Mouse (Mus musculus): Measurements from ENCODE around the gene Rbm12.
A peak's percentile ranks its signal among the peaks of the same experiment; 100 is the strongest.

Rbm12 gene

GRCm38 (mm10) chr2:156079674-156080073 lies 32.1 kb downstream of the Rbm12 start:
- no peak for DNase-seq (ENCODE audit: low read depth)

DNA sequence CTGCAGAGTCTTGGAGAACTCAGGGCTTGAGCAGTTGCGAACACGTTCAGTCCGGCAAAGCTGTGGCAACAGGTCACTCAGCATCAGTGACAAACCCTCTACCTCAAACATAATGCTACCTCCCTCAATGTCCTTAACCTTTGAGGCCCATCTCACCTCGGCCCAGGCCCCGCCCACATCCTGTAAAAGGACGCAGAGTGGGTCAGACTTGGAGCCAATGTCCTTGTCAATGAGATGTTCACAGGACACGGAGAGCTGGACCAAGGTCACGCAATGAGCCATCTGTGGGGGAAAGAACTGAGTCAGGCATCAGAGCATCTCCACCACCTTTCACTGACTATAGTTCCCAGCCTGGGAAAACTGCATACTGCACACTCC lies 32.6 kb downstream of the Rbm12 start:
- no peak for DNase-seq (ENCODE audit: low read depth)

DNA sequence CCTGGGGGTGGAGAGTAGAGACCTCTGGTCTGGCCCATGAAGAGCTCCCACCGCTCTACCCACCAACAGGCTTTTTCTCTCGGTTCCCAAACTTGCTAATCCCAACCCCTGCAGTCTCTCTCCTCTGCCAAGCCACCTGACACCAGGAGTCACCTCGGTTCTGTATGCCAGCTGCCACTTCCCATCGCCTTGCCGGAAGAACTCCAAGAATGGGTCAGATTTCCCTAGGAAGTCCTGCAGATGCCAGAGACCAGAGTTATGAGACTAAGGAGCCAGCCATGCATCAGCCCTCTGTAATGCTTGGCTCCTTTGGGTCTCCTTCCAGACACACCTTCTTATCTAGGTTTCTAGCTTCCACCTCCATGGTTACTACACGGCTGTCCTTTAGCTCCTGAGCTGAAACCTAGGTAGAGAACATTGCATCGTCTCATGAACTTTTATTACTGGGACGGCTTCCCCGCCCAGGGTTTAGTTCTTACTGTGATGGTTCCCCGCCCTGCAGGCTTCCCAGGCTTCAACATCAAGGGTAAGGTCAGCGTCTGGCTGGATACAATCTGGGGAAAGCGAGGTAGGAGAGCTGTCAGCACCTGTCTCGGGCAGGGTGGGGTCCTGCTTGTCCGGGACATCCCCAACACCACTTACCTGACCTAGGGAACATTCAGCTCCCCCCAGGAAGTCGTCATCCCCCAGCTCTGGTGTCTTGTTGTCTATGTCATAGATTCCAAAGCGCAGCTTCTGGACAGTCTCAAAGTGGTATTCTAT lies 33.2 kb downstream of the Rbm12 start:
- DNase-seq (ENCODE audit: low read depth) = no peak

DNA sequence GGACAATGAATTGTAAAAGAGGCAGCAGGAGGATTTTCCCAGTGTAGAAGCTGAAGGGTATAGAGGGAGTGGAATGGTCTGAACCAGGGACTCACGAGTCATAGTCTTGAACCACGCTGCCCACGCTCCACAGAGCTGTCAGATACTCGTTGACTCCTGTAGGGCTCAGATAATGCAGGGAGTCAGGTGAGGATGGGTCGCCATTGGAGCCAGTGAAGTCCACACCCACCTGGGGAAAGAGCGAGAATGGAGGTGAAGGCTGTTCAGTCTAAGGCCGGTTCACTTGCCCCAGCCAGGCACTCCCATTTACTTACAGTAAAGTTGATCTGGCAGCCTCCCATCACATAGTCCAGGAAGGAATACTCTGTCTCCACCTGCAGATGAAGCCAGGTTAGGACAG lies 34.3 kb downstream of the Rbm12 start:
- no peak for DNase-seq (ENCODE audit: low read depth)

- no peak for DNase-seq (ENCODE audit: low read depth)
Measured at GRCm38 (mm10) chr2:156073725-156074124, 38.1 kb downstream of the Rbm12 start.

DNA sequence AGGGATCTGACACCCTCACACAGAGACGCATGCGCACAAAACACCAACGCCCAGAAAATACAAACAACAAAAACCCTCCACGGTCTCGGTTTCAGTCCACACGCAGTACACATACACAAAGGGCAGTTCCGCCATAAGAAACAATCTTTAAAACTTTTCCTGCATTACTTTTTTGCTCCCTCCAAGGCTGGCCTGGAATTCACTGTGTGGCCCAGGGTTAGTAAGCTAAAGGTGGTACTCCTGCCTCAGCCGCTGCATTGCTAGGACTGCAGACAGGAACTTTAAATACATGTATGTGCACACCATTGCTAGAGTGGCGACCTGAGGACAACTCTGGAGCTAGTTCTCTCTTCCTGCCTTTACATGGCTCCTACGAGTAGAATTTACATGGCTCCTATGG lies 40.5 kb downstream of the Rbm12 start:
- DNase-seq (ENCODE audit: low read depth) = no peak

DNA sequence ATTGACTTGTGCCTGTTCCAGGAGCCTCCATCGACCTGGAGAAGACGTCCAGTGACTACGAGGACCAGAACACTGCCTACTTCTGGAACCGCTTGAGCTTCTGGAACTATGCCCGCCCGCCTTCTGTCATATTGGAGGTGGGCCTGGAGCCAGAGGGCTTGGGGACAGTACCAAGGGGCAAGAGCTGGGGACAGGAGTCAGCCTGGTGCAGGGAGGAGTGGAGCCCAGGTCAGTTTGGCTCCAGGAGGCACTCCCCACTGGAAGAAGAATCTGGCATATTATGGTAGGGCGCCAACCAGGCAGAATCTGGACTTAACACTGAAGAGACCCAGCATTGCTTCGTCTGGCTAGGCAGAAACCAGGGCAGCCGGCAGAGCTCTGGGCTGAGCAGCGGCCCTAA lies 43.9 kb downstream of the Rbm12 start:
- DNase-seq (ENCODE audit: low read depth) = no peak

DNA sequence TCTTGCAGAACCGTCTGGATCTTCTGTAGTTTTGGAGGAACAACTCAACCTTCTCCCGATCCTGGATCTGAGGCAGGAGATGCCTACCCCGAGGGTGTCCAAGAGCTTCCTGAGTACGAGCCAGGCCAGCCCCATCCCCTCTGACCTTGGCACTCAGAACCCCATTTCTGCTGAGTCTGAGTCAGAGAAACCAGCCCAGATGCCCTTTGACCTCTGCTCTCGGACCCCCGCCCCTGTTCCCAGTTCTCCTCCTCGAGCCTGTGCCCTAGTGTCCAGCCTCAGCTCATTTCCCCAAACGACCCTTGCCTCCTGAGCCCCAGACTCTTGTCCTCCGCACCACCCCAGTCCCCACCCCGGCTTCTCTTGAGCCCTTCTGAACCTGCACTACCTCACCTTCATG lies 45.7 kb downstream of the Rbm12 start:
- no peak for DNase-seq (ENCODE audit: low read depth)

DNA sequence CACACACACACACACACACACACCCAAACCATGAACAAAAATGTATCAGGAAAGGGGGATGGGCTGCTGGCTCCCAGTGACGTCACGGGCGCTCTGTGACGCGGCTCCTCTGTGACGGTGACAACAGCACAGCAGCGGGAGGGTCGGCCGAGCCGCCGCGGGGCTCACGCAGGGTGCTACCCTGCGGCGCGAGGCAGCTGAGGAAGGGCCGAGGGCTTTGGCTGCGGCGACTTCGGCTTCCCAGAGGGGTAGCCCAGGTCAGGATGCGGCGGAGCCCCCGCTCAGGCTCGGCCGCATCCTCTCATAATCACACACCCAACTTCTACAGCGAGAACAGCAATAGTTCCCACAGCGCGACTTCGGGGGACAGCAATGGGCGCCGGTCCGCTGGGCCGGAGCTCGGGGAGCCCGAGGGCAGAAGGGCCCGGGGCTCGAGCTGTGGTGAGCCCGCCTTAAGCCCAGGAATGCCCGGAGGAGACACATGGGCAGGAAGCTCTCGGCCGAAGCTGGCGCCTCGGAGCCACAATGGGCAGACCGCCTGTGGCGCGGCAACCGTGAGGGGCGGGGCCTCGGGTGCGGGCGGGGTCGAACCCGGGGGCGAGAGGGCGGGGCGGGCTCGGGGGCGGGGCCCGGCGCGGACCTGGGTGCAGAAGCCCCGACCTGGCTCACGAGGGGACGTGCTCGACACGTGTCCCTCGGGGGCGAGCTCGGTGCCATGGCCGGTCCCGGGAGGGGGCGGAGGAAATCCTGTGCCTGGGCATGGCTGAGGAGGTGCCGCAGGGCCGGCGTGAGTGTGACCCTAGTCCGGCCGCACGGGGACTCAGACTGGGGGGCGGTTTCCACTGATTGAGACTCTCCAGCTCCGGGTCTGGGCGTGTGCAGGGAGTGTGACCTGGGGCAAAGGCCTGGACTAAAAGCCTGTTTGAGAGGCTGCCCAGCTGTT lies 46.4 kb downstream of the Rbm12 start, which contains the start of gene Spag4:
TSS of gene Spag4 (plus strand) at position 77 of the 943 bp plus-strand sequence.
- peak; percentile 86 for DNase-seq (ENCODE audit: low read depth)

GRCm38 (mm10) chr2:156052816-156053215 lies 59.0 kb downstream of the Rbm12 start, which contains the start of gene Fer1l4:
Fer1l4 (minus strand) TSS chr2:156052947.
- no peak for DNase-seq (ENCODE audit: low read depth)

- DNase-seq (ENCODE audit: low read depth) = peak; percentile 67
Measured at GRCm38 (mm10) chr2:156047929-156048328, 63.8 kb downstream of the Rbm12 start.

GRCm38 (mm10) chr2:156042903-156043302 lies 68.9 kb downstream of the Rbm12 start:
- DNase-seq (ENCODE audit: low read depth) = no peak

Measured in induced T-regulatory cell, adult 2 months (primary cell).